Mouse (Mus musculus): ENCODE data around the gene Mink1. TPM values are rescaled to one million over a fixed set of nuclear protein-coding genes. Genes with fewer than 3 reads are reported as not detected.

Mink1 gene
- total and polyA plus RNA-seq, 2 experiments from 2014 or later = 17.1 to 80.9 TPM

- no peaks in the 10 kb centered on the region; the same call in 1 of the 2 replicates for H3K36me3 ChIP-seq (ENCODE audit: insufficient read depth, low read length)
- no peaks in the 10 kb centered on the region for H3K9me3 ChIP-seq (ENCODE audit: low read length)
- no peak for TF ChIP-seq CTCF (IDR thresholded peaks at IDR 0.05)
- H3K27me3 ChIP-seq (ENCODE audit: insufficient read depth, low read length) = no peaks in the 10 kb centered on the region
- H3K9ac ChIP-seq (replicated peaks; ENCODE audit: low read length, poor library complexity, severe bottlenecking) = no peak overlapping the region
- no peak overlapping the region for H3K4me2 ChIP-seq (ENCODE audit: low read depth, low read length, poor library complexity, severe bottlenecking)
- H3K4me3 ChIP-seq (ENCODE audit: low read depth, low read length) = no peak overlapping the region
- peaks cover 7% of the 10 kb centered on the region; the same call in 1 of the 2 replicates for H3K4me1 ChIP-seq (ENCODE audit: insufficient read depth, low read length)
- no peak overlapping the region for H3K27ac ChIP-seq (ENCODE audit: low read depth, low read length)
- no peak for ATAC-seq (ENCODE audit: low FRiP score)
- 67% methylated on average over 5 of the region's 5 CpGs for WGBS
- no peak for DNase-seq (ENCODE audit: low spot score)
These were observed 17.7 kb downstream of the Mink1 start for GRCm38 (mm10) chr11:70580358-70580720.

- DNase-seq (ENCODE audit: low spot score) (no peak), ATAC-seq (ENCODE audit: low FRiP score) (no peak)
- Histone ChIP-seq H3K4me3 (ENCODE audit: low read depth, low read length) (no peak overlapping the region), H3K9ac (replicated peaks; ENCODE audit: low read length, poor library complexity, severe bottlenecking) (no peak overlapping the region), H3K9me3 (ENCODE audit: low read length) (no peaks in the 10 kb centered on the region), H3K4me2 (ENCODE audit: low read depth, low read length, poor library complexity, severe bottlenecking) (no peak overlapping the region), H3K27ac (ENCODE audit: low read depth, low read length) (no peak overlapping the region), H3K27me3 (ENCODE audit: insufficient read depth, low read length) (no peaks in the 10 kb centered on the region), H3K4me1 (ENCODE audit: insufficient read depth, low read length) (peaks cover 10% of the 10 kb centered on the region; the same call in 1 of the 2 replicates), H3K36me3 (ENCODE audit: insufficient read depth, low read length) (no peaks in the 10 kb centered on the region; the same call in 1 of the 2 replicates)
- WGBS = 81% methylated on average over 3 of the region's 3 CpGs
- no peak for TF ChIP-seq CTCF (IDR thresholded peaks at IDR 0.05)
These were observed 18.2 kb downstream of the Mink1 start for GRCm38 (mm10) chr11:70580921-70581320.

- no peak overlapping the region for H3K4me2 ChIP-seq (ENCODE audit: low read depth, low read length, poor library complexity, severe bottlenecking)
- WGBS = 77% methylated on average over 3 of the region's 3 CpGs
- DNase-seq (ENCODE audit: low spot score) = no peak
These were observed 19.5 kb downstream of the Mink1 start for GRCm38 (mm10) chr11:70582196-70582595.

GRCm38 (mm10) chr11:70583022-70583714 lies 20.5 kb downstream of the Mink1 start:
- H3K9ac ChIP-seq (replicated peaks; ENCODE audit: low read length, poor library complexity, severe bottlenecking) = no peak overlapping the region
- no peaks in the 10 kb centered on the region; the same call in 1 of the 2 replicates for H3K36me3 ChIP-seq (ENCODE audit: insufficient read depth, low read length)
- WGBS = 66% methylated on average over 6 of the region's 6 CpGs
- DNase-seq (ENCODE audit: low spot score) = no peak
- no peak overlapping the region for H3K4me2 ChIP-seq (ENCODE audit: low read depth, low read length, poor library complexity, severe bottlenecking)
- H3K27ac ChIP-seq (ENCODE audit: low read depth, low read length) = no peak overlapping the region
- no peaks in the 10 kb centered on the region for H3K9me3 ChIP-seq (ENCODE audit: low read length)
- ATAC-seq (ENCODE audit: low FRiP score) = no peak
- no peak overlapping the region for H3K4me3 ChIP-seq (ENCODE audit: low read depth, low read length)
- peaks cover 10% of the 10 kb centered on the region; the same call in 1 of the 2 replicates for H3K4me1 ChIP-seq (ENCODE audit: insufficient read depth, low read length)
- TF ChIP-seq CTCF (IDR thresholded peaks at IDR 0.05) = no peak
- H3K27me3 ChIP-seq (ENCODE audit: insufficient read depth, low read length) = no peaks in the 10 kb centered on the region

More at GRCm38 (mm10) chr11:70582196-70582595, 19.5 kb downstream of the Mink1 start:
- Histone ChIP-seq H3K4me3 (ENCODE audit: low read depth, low read length) (no peak overlapping the region), H3K4me1 (ENCODE audit: insufficient read depth, low read length) (peaks cover 10% of the 10 kb centered on the region; the same call in 1 of the 2 replicates), H3K9ac (replicated peaks; ENCODE audit: low read length, poor library complexity, severe bottlenecking) (no peak overlapping the region), H3K27ac (ENCODE audit: low read depth, low read length) (no peak overlapping the region), H3K9me3 (ENCODE audit: low read length) (no peaks in the 10 kb centered on the region), H3K27me3 (ENCODE audit: insufficient read depth, low read length) (no peaks in the 10 kb centered on the region), H3K36me3 (ENCODE audit: insufficient read depth, low read length) (no peaks in the 10 kb centered on the region; the same call in 1 of the 2 replicates)
- ATAC-seq (ENCODE audit: low FRiP score) = no peak
- TF ChIP-seq CTCF (IDR thresholded peaks at IDR 0.05) = no peak

- Histone ChIP-seq H3K9me3 (ENCODE audit: low read length) (no peaks in the 10 kb centered on the region), H3K4me3 (ENCODE audit: low read depth, low read length) (no peak overlapping the region), H3K27ac (ENCODE audit: low read depth, low read length) (no peak overlapping the region), H3K4me1 (ENCODE audit: insufficient read depth, low read length) (peaks cover 8% of the 10 kb centered on the region; the same call in 1 of the 2 replicates), H3K36me3 (ENCODE audit: insufficient read depth, low read length) (no peaks in the 10 kb centered on the region; the same call in 1 of the 2 replicates), H3K4me2 (ENCODE audit: low read depth, low read length, poor library complexity, severe bottlenecking) (no peak overlapping the region), H3K27me3 (ENCODE audit: insufficient read depth, low read length) (no peaks in the 10 kb centered on the region), H3K9ac (replicated peaks; ENCODE audit: low read length, poor library complexity, severe bottlenecking) (no peak overlapping the region)
- ATAC-seq (ENCODE audit: low FRiP score) = no peak
- no peak for DNase-seq (ENCODE audit: low spot score)
- 90% methylated on average over 7 of the region's 7 CpGs for WGBS
- no peak for TF ChIP-seq CTCF (IDR thresholded peaks at IDR 0.05)
These were observed 21.1 kb downstream of the Mink1 start for GRCm38 (mm10) chr11:70583775-70584174.

- H3K9me3 ChIP-seq (ENCODE audit: low read length) = no peaks in the 10 kb centered on the region
- H3K27ac ChIP-seq (ENCODE audit: low read depth, low read length) = no peak overlapping the region
- 53% methylated on average over 7 of the region's 7 CpGs for WGBS
- H3K27me3 ChIP-seq (ENCODE audit: insufficient read depth, low read length) = no peaks in the 10 kb centered on the region
- TF ChIP-seq CTCF (IDR thresholded peaks at IDR 0.05) = no peak
- DNase-seq (ENCODE audit: low spot score) = peak; percentile 39
- H3K4me2 ChIP-seq (ENCODE audit: low read depth, low read length, poor library complexity, severe bottlenecking) = no peak overlapping the region
- H3K9ac ChIP-seq (replicated peaks; ENCODE audit: low read length, poor library complexity, severe bottlenecking) = no peak overlapping the region
- no peak for ATAC-seq (ENCODE audit: low FRiP score)
- H3K4me3 ChIP-seq (ENCODE audit: low read depth, low read length) = no peak overlapping the region
- H3K4me1 ChIP-seq (ENCODE audit: insufficient read depth, low read length) = peaks cover 6% of the 10 kb centered on the region; the same call in 1 of the 2 replicates
- no peaks in the 10 kb centered on the region for H3K36me3 ChIP-seq (ENCODE audit: insufficient read depth, low read length)
These were observed 22.8 kb downstream of the Mink1 start for GRCm38 (mm10) chr11:70585457-70585856.
